Mouse (Mus musculus) midbrain, embryonic 16.5 days (tissue): ENCODE measurements around the gene Lmntd2. TPM values are rescaled to one million over a fixed set of nuclear protein-coding genes. Genes with fewer than 3 reads are reported as not detected.

ENCODE experiments used
- ATAC-seq: fragments of 200-750 bp; cut with Nextera tagmentation; 2 replicates; pipeline ENCODE4 v1.8.0; 2017; ENCODE audit warnings: moderate TSS enrichment
- H3K27ac ChIP-seq: fragments of 300-500 bp; sonication (generic); 2 replicates; pipeline ENCODE4 v1.5.1; 2014; ENCODE audit warnings: mild to moderate bottlenecking, low read length, mixed read lengths
- H3K27me3 ChIP-seq: fragments of 300-500 bp; sonication (generic); 2 replicates; pipeline ENCODE4 v1.6.1; 2014; ENCODE audit warnings: low read depth, low read length, mixed read lengths; ENCODE audit not compliant: control insufficient read depth, insufficient read depth
- H3K36me3 ChIP-seq: fragments of 300-500 bp; sonication (generic); 2 replicates; pipeline ENCODE4 v1.6.1; 2014; ENCODE audit warnings: mild to moderate bottlenecking, low read length, moderate library complexity, mixed read lengths; ENCODE audit not compliant: control insufficient read depth, insufficient read depth
- H3K4me1 ChIP-seq: fragments of 300-500 bp; sonication (generic); 2 replicates; pipeline ENCODE4 v1.6.1; 2014; ENCODE audit warnings: mild to moderate bottlenecking, low read length, mixed read lengths; ENCODE audit not compliant: control insufficient read depth, insufficient read depth
- H3K4me2 ChIP-seq: fragments of 300-500 bp; sonication (generic); 2 replicates; pipeline ENCODE4 v1.6.1; 2014; ENCODE audit warnings: mild to moderate bottlenecking, low read length, mixed read lengths
- H3K4me3 ChIP-seq: fragments of 300-500 bp; sonication (generic); 2 replicates; pipeline ENCODE4 v1.5.1; 2014; ENCODE audit warnings: low read depth, mild to moderate bottlenecking, low read length, moderate library complexity, mixed read lengths
- H3K9ac ChIP-seq: fragments of 300-500 bp; sonication (generic); 2 replicates; pipeline ENCODE4 v1.6.1; 2014; ENCODE audit warnings: low read depth, low read length, mixed read lengths
- H3K9me3 ChIP-seq: fragments of 300-500 bp; sonication (generic); replicated peaks from 2 replicates; pipeline ENCODE4 v1.6.1; 2014; ENCODE audit warnings: mild to moderate bottlenecking, low read length, mixed read lengths; ENCODE audit not compliant: control insufficient read depth, poor library complexity, severe bottlenecking
- WGBS: fragments of 180-500 bp; shearing (Covaris S2); extraction: QIAGEN DNeasy Blood & Tissue Kit; methylation state at CpG from one replicate; pipeline ENCODE4 v1.1.7; 2014; 5-methylcytosine and 5-hydroxymethylcytosine counted together
- microRNA counts: library from miRNA; unstranded; fragments of <30 nt; microRNA quantifications from one replicate; lab custom pipeline; 2016
- microRNA-seq: library from miRNA; unstranded; fragments of <30 nt; microRNA quantifications from one replicate; pipeline ENCODE4, GENCODE M21; 2017
- polyA plus RNA-seq: library from polyadenylated mRNA; unstranded; fragments of >200 nt; fragmentation: Nextera tagmentation; extraction: Ambion mirVana; gene quantifications from 2 replicates; pipeline ENCODE4 v1.2.1, GENCODE M21; 2015

Gene Lmntd2
- polyA plus RNA-seq, 1 experiment from 2014 or later: 0.23 TPM

DNA sequence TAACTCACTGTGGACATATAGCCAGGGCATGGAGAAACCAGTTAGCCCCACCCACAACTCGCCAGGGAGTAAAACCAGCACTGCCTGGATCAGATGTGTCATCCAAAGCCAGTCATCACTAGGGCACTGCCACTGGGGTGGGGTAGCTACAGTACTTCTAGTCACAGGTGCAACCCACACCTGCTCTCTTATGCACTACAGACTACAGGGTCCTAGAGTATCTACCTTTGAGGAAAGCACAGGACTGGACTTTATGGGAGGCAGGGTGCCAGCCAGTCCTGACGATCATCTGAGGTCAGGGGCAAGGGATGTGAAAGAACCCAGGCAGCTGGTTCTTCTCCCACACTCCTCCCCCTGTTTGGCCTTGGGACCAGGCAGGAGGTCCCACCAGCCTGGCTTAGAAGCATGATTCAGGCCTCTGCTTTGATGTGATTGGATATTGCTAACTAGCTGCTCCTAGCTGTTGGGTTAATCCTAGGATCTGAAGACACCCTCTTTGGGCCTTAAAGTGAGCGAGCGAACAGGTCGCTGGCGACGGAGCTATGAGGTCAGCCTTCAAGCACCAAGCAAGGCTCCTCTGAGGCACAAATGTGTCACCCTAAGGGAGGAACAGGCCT, 45.9 kb downstream of the Lmntd2 start:
- Histone ChIP-seq H3K4me3 (peak overlapping the region; percentile 9), H3K9ac (peak overlapping the region; percentile 59; the same call in 1 of the 2 replicates), H3K27ac (no peak overlapping the region), H3K36me3 (no peaks in the 10 kb centered on the region), H3K4me2 (peak overlapping the region; percentile 44), H3K4me1 (peaks cover 6% of the 10 kb centered on the region), H3K27me3 (no peaks in the 10 kb centered on the region), H3K9me3 (no peaks in the 10 kb centered on the region)
- no peak for ATAC-seq
- 22% methylated on average over 7 of the region's 7 CpGs for WGBS

DNA sequence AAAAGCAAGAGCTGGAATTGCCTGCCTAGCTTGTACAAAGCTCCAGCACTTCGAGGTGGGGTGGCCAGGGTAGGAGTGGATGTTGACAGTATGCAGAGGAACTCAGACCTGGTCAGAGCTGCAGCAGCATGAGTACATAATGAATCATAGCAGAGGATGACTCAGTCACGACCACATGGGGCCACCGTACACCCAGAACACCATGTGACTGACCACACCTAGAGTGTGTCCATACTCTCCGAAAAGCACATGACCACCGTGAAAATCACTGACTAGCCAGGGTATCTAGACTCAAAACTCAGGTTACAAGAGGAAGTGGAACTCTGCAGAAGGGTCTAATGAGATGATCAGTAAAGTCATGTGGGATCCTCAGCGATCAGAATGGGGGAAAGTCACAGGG, 49.0 kb downstream of the Lmntd2 start:
- peaks cover 5% of the 10 kb centered on the region for H3K4me1 ChIP-seq
- WGBS: 88% methylated on average over 6 of the region's 6 CpGs
- H3K4me2 ChIP-seq: no peak overlapping the region
- 0 out of 2 replicates have a peak, but pooled peaks cover 7% of the 10 kb centered on the region for H3K36me3 ChIP-seq
- H3K4me3 ChIP-seq: no peak overlapping the region
- no peaks in the 10 kb centered on the region for H3K27me3 ChIP-seq
- no peak for ATAC-seq
- H3K27ac ChIP-seq: no peak overlapping the region
- no peak overlapping the region for H3K9ac ChIP-seq
- H3K9me3 ChIP-seq: no peaks in the 10 kb centered on the region

DNA sequence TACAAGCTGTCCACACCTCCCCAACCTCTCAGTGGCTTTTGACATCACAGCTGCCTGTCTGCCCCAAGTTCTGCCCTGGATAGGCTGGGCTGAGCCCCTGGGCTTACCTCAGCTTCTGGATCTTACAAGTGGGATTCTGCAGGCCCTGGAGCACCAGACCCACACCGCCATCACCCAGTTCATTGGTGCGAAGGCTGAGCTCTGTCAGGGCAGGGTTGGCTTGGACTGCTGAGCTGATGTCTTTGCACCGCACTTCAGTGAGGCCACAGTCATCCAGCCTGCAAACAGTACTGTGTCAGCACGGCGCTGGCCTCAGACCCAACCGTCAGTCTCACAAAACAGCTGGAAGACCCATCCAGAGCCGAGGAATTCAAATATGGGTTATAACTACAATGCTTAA, 49.5 kb downstream of the Lmntd2 start:
- Histone ChIP-seq H3K27ac (no peak overlapping the region), H3K27me3 (no peaks in the 10 kb centered on the region), H3K4me1 (peaks cover 5% of the 10 kb centered on the region), H3K36me3 (0 out of 2 replicates have a peak, but pooled peaks cover 7% of the 10 kb centered on the region), H3K4me3 (no peak overlapping the region), H3K9ac (no peak overlapping the region), H3K9me3 (no peaks in the 10 kb centered on the region), H3K4me2 (no peak overlapping the region)
- no peak for ATAC-seq
- 95% methylated on average over 7 of the region's 7 CpGs for WGBS

MicroRNA genes within 50 kb of the gene (microRNA counts, 519-probe panel; counts per million panel counts)
- microRNA mmu-miR-210 (lab: Ali Mortazavi, UCI): 2,419 counts per million, percentile 72 among the panel's probes with 10 or more counts

Small RNAs within 50 kb of the gene (microRNA-seq; reads per million reads assigned to microRNA genes)
- gene Mir210: 400 reads per million, percentile 69 among the genes with 10 or more reads in this experiment

Other genes with a start within 250 kb of the Lmntd2 start
- 9.0 and 11.1 TPM in 2 replicates for gene Ifitm1, start 246.9 kb downstream of the Lmntd2 start, polyA plus RNA-seq
- 28.2 and 37.3 TPM in 2 replicates for gene Ifitm3, start 203.3 kb downstream of the Lmntd2 start, polyA plus RNA-seq
- 0.69 and 0.91 TPM in 2 replicates for gene Ifitm6, start 196.2 kb downstream of the Lmntd2 start, polyA plus RNA-seq
- not detected in 2 replicates for gene Gm17387, start 184.9 kb downstream of the Lmntd2 start, polyA plus RNA-seq
- gene B4galnt4, start 153.0 kb downstream of the Lmntd2 start, polyA plus RNA-seq: 59.5 and 65.7 TPM in 2 replicates
- 0.06 TPM in 1 of 2 replicates, not detected in the other for gene Pkp3, start 135.9 kb downstream of the Lmntd2 start, polyA plus RNA-seq
- gene Sigirr, start 113.5 kb downstream of the Lmntd2 start, polyA plus RNA-seq: 1.7 and 2.0 TPM in 2 replicates
- 0.28 and 0.42 TPM in 2 replicates for gene Ano9, start 96.3 kb downstream of the Lmntd2 start, polyA plus RNA-seq
- 81.6 and 82.6 TPM in 2 replicates for gene Ptdss2, start 91.7 kb downstream of the Lmntd2 start, polyA plus RNA-seq
- 35.3 and 37.8 TPM in 2 replicates for gene Rnh1, start 41.2 kb downstream of the Lmntd2 start, polyA plus RNA-seq
- gene Hras, start 20.1 kb downstream of the Lmntd2 start, polyA plus RNA-seq: 139 and 144 TPM in 2 replicates
- 11.5 and 12.7 TPM in 2 replicates for gene Lrrc56, start 19.9 kb downstream of the Lmntd2 start, polyA plus RNA-seq
- gene Rassf7, start 1.8 kb upstream of the Lmntd2 start, polyA plus RNA-seq: 19.8 and 21.2 TPM in 2 replicates
- gene Phrf1, start 14.7 kb upstream of the Lmntd2 start, polyA plus RNA-seq: 68.0 and 72.3 TPM in 2 replicates
- 1.4 and 1.5 TPM in 2 replicates for gene Irf7, start 52.4 kb upstream of the Lmntd2 start, polyA plus RNA-seq
- not detected in 2 replicates for gene Cdhr5, start 62.7 kb upstream of the Lmntd2 start, polyA plus RNA-seq
- gene Sct, start 65.1 kb upstream of the Lmntd2 start, polyA plus RNA-seq: 2.4 and 2.8 TPM in 2 replicates
- gene Drd4, start 77.9 kb upstream of the Lmntd2 start, polyA plus RNA-seq: 0.58 and 1.2 TPM in 2 replicates
- gene Deaf1, start 113.6 kb upstream of the Lmntd2 start, polyA plus RNA-seq: 211 and 237 TPM in 2 replicates
- gene Tmem80, start 113.7 kb upstream of the Lmntd2 start, polyA plus RNA-seq: 53.1 and 54.7 TPM in 2 replicates
- 0.61 and 1.0 TPM in 2 replicates for gene Eps8l2, start 124.8 kb upstream of the Lmntd2 start, polyA plus RNA-seq
- 291 and 309 TPM in 2 replicates for gene Taldo1, start 178.1 kb upstream of the Lmntd2 start, polyA plus RNA-seq
- gene Gatd1, start 200.1 kb upstream of the Lmntd2 start, polyA plus RNA-seq: 48.5 and 54.9 TPM in 2 replicates
- 109 and 151 TPM in 2 replicates for gene Cend1, start 215.4 kb upstream of the Lmntd2 start, polyA plus RNA-seq
- 108 and 121 TPM in 2 replicates for gene Slc25a22, start 223.8 kb upstream of the Lmntd2 start, polyA plus RNA-seq
- 2.4 and 2.5 TPM in 2 replicates for gene Pidd1, start 229.9 kb upstream of the Lmntd2 start, polyA plus RNA-seq
- 607 and 649 TPM in 2 replicates for gene Rplp2, start 233.3 kb upstream of the Lmntd2 start, polyA plus RNA-seq
- gene Pnpla2, start 241.1 kb upstream of the Lmntd2 start, polyA plus RNA-seq: 16.9 and 17.7 TPM in 2 replicates
- 6.6 and 7.1 TPM in 2 replicates for gene Cracr2b, start 247.0 kb upstream of the Lmntd2 start, polyA plus RNA-seq